Mouse (Mus musculus): ENCODE results near the gene Idh2. TPM values are rescaled to one million over a fixed set of nuclear protein-coding genes. Genes with fewer than 3 reads are reported as not detected.

Idh2 gene
- total and polyA plus RNA-seq, 3 experiments = 121 to 268 (median 181) TPM

GRCm38 (mm10) chr7:80129278-80129677, 14.1 kb upstream of the Idh2 start:
- no peak overlapping the region for H3K27ac ChIP-seq (ENCODE audit: control insufficient read depth, low read depth, low read length)
- no peaks in the 10 kb centered on the region for H3K27me3 ChIP-seq (ENCODE audit: control insufficient read depth in 1 of 2, insufficient read depth in 2 of 2, low read length in 2 of 2)
- H3K79me2 ChIP-seq (ENCODE audit: control insufficient read depth, insufficient read depth, low read length, poor library complexity) = no peaks in the 10 kb centered on the region
- TF ChIP-seq TCF12 (IDR thresholded peaks at IDR 0.05; ENCODE audit: low read depth, low read length) (no peak), USF1 (IDR thresholded peaks at IDR 0.05; ENCODE audit: low read depth, low read length) (0 out of 2 replicates have a peak, but pooled peaks have one; percentile 24)
- no peaks in the 10 kb centered on the region for H3K9me3 ChIP-seq (replicated peaks; ENCODE audit: insufficient read depth, low read length)
- H3K4me3 ChIP-seq (ENCODE audit: control insufficient read depth in 1 of 2, insufficient read depth in 1 of 2, low read depth in 2 of 2, low read length in 2 of 2) = no peak overlapping the region
- no peaks in the 10 kb centered on the region for H3K36me3 ChIP-seq (ENCODE audit: control insufficient read depth in 1 of 2, insufficient read depth in 2 of 2, low read length in 2 of 2)
- no peak for DNase-seq (ENCODE audit: low read depth, low spot score)
- no peak overlapping the region for H3K9ac ChIP-seq (ENCODE audit: control insufficient read depth, low read depth, low read length, poor library complexity, severe bottlenecking)
- no peaks in the 10 kb centered on the region; a peak in 1 of 4 replicates for H3K4me1 ChIP-seq (ENCODE audit: control insufficient read depth in 1 of 2, insufficient read depth in 2 of 2, low read length in 2 of 2)

- Histone ChIP-seq H3K9me3 (replicated peaks; ENCODE audit: insufficient read depth, low read length) (no peaks in the 10 kb centered on the region), H3K27ac (ENCODE audit: control insufficient read depth, low read depth, low read length) (peak overlapping the region; percentile 28; the same call in 1 of the 2 replicates), H3K9ac (ENCODE audit: control insufficient read depth, low read depth, low read length, poor library complexity, severe bottlenecking) (peak overlapping the region; percentile 47), H3K4me1 (ENCODE audit: control insufficient read depth in 1 of 2, insufficient read depth in 2 of 2, low read length in 2 of 2) (peaks cover 4 to 14% of the 10 kb centered on the region in 2 experiments; a peak in 3 of 4 replicates), H3K27me3 (ENCODE audit: control insufficient read depth in 1 of 2, insufficient read depth in 2 of 2, low read length in 2 of 2) (no peaks in the 10 kb centered on the region), H3K4me3 (ENCODE audit: control insufficient read depth in 1 of 2, insufficient read depth in 1 of 2, low read depth in 2 of 2, low read length in 2 of 2) (peak overlapping the region; percentile 48 to 51), H3K79me2 (ENCODE audit: control insufficient read depth, insufficient read depth, low read length, poor library complexity) (no peaks in the 10 kb centered on the region), H3K36me3 (ENCODE audit: control insufficient read depth in 1 of 2, insufficient read depth in 2 of 2, low read length in 2 of 2) (peaks cover 0 to 10% of the 10 kb centered on the region in 2 experiments; a peak in 2 of 4 replicates)
- DNase-seq (ENCODE audit: low read depth, low spot score) = peak; percentile 70
- TF ChIP-seq CHD2 (IDR thresholded peaks at IDR 0.05; ENCODE audit: low read length) = no peak
- TF ChIP-seq ELF1 (IDR thresholded peaks at IDR 0.05; ENCODE audit: low read depth, low read length) = no peak
- TF ChIP-seq RAD21 (IDR thresholded peaks at IDR 0.05; ENCODE audit: low read depth, low read length) = no peak
- no peak for TF ChIP-seq TBP (IDR thresholded peaks at IDR 0.05; ENCODE audit: low read depth, low read length)
- no peak for TF ChIP-seq GATA1 (IDR thresholded peaks at IDR 0.05; ENCODE audit: low read depth, low read length)
- TF ChIP-seq ZC3H11A (IDR thresholded peaks at IDR 0.05; ENCODE audit: low read depth, low read length) = no peak
- TF ChIP-seq MAZ (IDR thresholded peaks at IDR 0.05; ENCODE audit: low read depth, low read length) = no peak
- TF ChIP-seq ZKSCAN1 (IDR thresholded peaks at IDR 0.05; ENCODE audit: low read depth, low read length) = no peak
- no peak for TF ChIP-seq ZNF384 (IDR thresholded peaks at IDR 0.05; ENCODE audit: low read depth, low read length)
Measured at GRCm38 (mm10) chr7:80123672-80124071, 8.5 kb upstream of the Idh2 start.

- Histone ChIP-seq H3K27ac (ENCODE audit: control insufficient read depth, low read depth, low read length) (peak overlapping the region; percentile 48), H3K4me1 (ENCODE audit: control insufficient read depth in 1 of 2, insufficient read depth in 2 of 2, low read length in 2 of 2) (peaks cover 4 to 14% of the 10 kb centered on the region in 2 experiments; a peak in 3 of 4 replicates), H3K36me3 (ENCODE audit: control insufficient read depth in 1 of 2, insufficient read depth in 2 of 2, low read length in 2 of 2) (peaks cover 0 to 10% of the 10 kb centered on the region in 2 experiments; a peak in 2 of 4 replicates), H3K79me2 (ENCODE audit: control insufficient read depth, insufficient read depth, low read length, poor library complexity) (no peaks in the 10 kb centered on the region), H3K9ac (ENCODE audit: control insufficient read depth, low read depth, low read length, poor library complexity, severe bottlenecking) (peak overlapping the region; percentile 48), H3K27me3 (ENCODE audit: control insufficient read depth in 1 of 2, insufficient read depth in 2 of 2, low read length in 2 of 2) (no peaks in the 10 kb centered on the region), H3K9me3 (replicated peaks; ENCODE audit: insufficient read depth, low read length) (no peaks in the 10 kb centered on the region), H3K4me3 (ENCODE audit: control insufficient read depth in 1 of 2, insufficient read depth in 1 of 2, low read depth in 2 of 2, low read length in 2 of 2) (peak overlapping the region; percentile 48 to 51)
- peak; percentile 92 for TF ChIP-seq ETS1 (IDR thresholded peaks at IDR 0.05; ENCODE audit: low read depth, low read length)
- TF ChIP-seq MYB (IDR thresholded peaks at IDR 0.05; ENCODE audit: low read depth, low read length) = no peak
- no peak for TF ChIP-seq ELF1 (IDR thresholded peaks at IDR 0.05; ENCODE audit: low read depth, low read length)
- TF ChIP-seq KAT2A (conservative IDR thresholded peaks at IDR 0.05; ENCODE audit: low read depth, low read length) = no peak
- peak; percentile 61; the same call in 1 of the 2 replicates for TF ChIP-seq TBP (IDR thresholded peaks at IDR 0.05; ENCODE audit: low read depth, low read length)
- no peak for TF ChIP-seq POLR2AphosphoS5 (IDR thresholded peaks at IDR 0.05; ENCODE audit: borderline replicate concordance, low read depth, low read length)
- TF ChIP-seq MXI1 (IDR thresholded peaks at IDR 0.05; ENCODE audit: low read depth, low read length) = 0 out of 2 replicates have a peak, but pooled peaks have one; percentile 18
- peak; percentile 91 for TF ChIP-seq ZNF384 (IDR thresholded peaks at IDR 0.05; ENCODE audit: low read depth, low read length)
- TF ChIP-seq CHD1 (IDR thresholded peaks at IDR 0.05; ENCODE audit: low read depth, low read length) = no peak
- TF ChIP-seq MAZ (IDR thresholded peaks at IDR 0.05; ENCODE audit: low read depth, low read length) = peak; percentile 56; the same call in 1 of the 2 replicates
- no peak for TF ChIP-seq TAL1 (IDR thresholded peaks at IDR 0.05; ENCODE audit: low read length)
- peak; percentile 69 for TF ChIP-seq TCF12 (IDR thresholded peaks at IDR 0.05; ENCODE audit: low read depth, low read length)
- peak; percentile 22 to 53; a peak in 3 of 4 replicates for TF ChIP-seq EP300 (IDR thresholded peaks at IDR 0.05; ENCODE audit: low read depth in 1 of 2, low read length in 2 of 2)
- TF ChIP-seq JUND (IDR thresholded peaks at IDR 0.05; ENCODE audit: low read depth, low read length) = no peak
- no peak for TF ChIP-seq MEF2A (IDR thresholded peaks at IDR 0.05; ENCODE audit: extremely low read depth, insufficient replicate concordance, low read depth, low read length, poor library complexity, severe bottlenecking)
- TF ChIP-seq RCOR1 (IDR thresholded peaks at IDR 0.05; ENCODE audit: low read depth, low read length) = peak; percentile 9; the same call in 1 of the 2 replicates
- TF ChIP-seq SIN3A (IDR thresholded peaks at IDR 0.05; ENCODE audit: low read length) = peak; percentile 87
- no peak for TF ChIP-seq MAX (IDR thresholded peaks at IDR 0.05; ENCODE audit: low read length)
- DNase-seq (ENCODE audit: low read depth, low spot score) = peak; percentile 80
Measured at GRCm38 (mm10) chr7:80123115-80123514, 7.9 kb upstream of the Idh2 start.
